Mouse (Mus musculus): ENCODE data around the gene Clec2i. TPM values are rescaled to one million over a fixed set of nuclear protein-coding genes. Genes with fewer than 3 reads are reported as not detected.
"Not testable (repeated sequence)": the region's sequence is repeated elsewhere in the genome, so short reads cannot be mapped to it uniquely, and the experiment has no call there.

Clec2i gene
- 12.3 and 14.2 TPM in 2 replicates for polyA plus RNA-seq (2015; fragmentation: Nextera tagmentation; extraction: Ambion mirVana)

- DNase-seq (ENCODE audit: low spot score), result peak; percentile 67
Observed at GRCm38 (mm10) chr6:128887091-128887790, at the start of gene Clec2i. Clec2i (plus strand) TSS chr6:128887588.

DNA sequence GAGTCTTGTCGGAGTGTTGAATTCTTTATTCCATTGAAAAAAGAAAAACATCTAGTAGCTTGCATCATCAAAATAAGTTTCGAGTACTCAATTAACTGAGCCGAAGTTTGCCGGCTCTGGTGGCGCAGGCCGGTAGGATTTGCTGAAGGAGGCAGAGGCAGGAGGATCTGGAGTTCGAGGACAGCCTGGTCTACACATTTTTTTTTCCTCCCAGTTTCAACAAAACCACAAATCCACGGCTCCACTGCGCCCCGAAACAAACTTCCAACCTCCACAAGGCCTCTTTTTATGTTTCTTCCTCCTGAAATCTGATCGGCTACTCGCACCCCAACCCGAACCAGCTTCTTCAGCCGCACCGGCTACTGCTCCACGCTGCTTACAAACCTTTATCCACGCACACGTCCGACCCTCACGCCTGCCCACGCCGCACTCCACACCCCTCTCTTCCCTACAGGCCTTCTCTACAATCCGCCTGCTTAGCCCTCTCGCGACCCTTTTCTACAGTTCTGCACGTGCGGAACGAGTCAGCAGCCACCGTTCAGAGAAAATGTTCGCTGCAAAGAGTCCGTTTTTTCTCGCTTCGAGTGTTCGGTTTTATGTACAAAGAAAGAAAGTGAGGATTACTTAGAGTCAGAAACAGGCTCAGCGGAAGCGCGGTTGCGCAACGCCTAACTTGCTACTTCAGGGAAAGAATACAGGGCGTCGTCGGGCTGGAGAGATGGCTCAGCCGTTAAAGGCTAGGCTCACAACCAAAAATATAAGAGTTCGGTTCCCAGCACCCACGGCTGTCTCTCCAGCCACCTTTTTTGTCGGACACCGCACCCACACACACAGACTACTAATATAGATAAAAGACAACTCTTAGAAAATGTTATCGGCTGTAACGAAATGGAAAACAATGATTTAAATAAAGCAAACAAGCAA is 48.8 kb upstream of the Clec2i start:
- peak; percentile 92 for DNase-seq (ENCODE audit: low spot score)

- DNase-seq (ENCODE audit: low spot score), result peak; percentile 91
Observed at GRCm38 (mm10) chr6:128839266-128839771, 48.1 kb upstream of the Clec2i start.

GRCm38 (mm10) chr6:128839921-128840320 is 47.5 kb upstream of the Clec2i start:
- no peak for DNase-seq (ENCODE audit: low spot score)

GRCm38 (mm10) chr6:128840669-128841068 is 46.7 kb upstream of the Clec2i start:
- DNase-seq (ENCODE audit: low spot score), result not testable (repeated sequence)

GRCm38 (mm10) chr6:128841327-128842089 is 45.9 kb upstream of the Clec2i start:
- DNase-seq (ENCODE audit: low spot score), result no peak

DNA sequence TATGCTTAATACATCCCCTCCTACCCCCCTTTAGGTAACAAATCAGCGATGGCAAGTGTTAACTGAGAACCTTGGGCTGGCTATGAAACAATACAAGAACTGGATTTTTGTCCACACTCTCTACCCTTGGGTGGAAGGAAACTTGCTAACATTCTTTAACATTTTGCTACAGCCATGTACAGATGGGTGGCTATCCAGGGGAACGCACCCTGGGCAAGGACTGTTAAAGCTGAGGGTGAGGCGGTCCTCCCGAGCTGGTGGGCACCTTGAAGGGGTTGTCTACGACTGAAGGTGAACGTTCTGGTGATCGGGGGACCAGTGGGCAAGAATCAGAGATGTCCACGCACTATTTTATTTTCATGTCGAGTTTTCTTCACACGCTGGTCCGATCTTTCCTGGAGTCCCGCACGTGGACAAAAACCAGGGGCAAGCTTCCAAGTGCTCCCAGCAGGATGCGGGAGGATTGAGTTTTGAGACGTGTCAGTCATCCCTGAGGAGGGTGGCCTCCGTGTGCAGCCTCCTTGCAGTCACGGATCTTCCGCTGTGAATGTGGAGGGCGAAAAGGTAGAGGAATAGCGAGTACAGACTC is 44.9 kb upstream of the Clec2i start:
- DNase-seq (ENCODE audit: low spot score), result no peak

DNA sequence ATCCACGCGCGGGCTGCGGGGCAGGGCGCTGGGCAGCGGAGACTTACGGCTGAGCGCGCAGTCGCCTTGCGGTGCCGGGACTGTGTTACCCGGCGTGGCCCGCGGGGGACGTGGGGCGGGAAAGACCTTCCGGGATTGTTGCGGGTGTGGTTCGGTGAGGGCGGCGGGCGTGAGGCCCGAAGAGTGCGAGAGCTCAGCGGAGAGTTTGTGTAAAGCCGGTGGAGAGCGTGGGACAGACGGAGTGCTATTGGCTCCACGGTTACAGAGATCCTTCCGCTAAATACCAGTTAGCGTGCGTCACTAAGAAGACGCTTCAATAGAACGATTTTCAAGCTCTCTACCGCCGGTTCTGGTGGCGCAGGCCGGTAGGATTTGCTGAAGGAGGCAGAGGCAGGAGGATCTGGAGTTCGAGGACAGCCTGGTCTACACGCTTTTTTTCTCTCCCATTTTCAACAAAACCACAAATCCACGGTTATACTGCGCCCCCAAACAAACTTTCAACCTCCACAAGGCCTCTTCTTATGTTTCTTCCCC is 44.4 kb upstream of the Clec2i start:
- DNase-seq (ENCODE audit: low spot score), result peak; percentile 98

GRCm38 (mm10) chr6:128843479-128843992 is 43.9 kb upstream of the Clec2i start:
- peak; percentile 66 for DNase-seq (ENCODE audit: low spot score)

- DNase-seq (ENCODE audit: low spot score), result peak; percentile 40
Observed at GRCm38 (mm10) chr6:128844131-128844530, 43.3 kb upstream of the Clec2i start.

GRCm38 (mm10) chr6:128844586-128845080 is 42.8 kb upstream of the Clec2i start:
- DNase-seq (ENCODE audit: low spot score), result no peak

GRCm38 (mm10) chr6:128845319-128845979 is 41.9 kb upstream of the Clec2i start:
- DNase-seq (ENCODE audit: low spot score), result peak; percentile 89

- peak; percentile 31 for DNase-seq (ENCODE audit: low spot score)
Observed at GRCm38 (mm10) chr6:128845998-128846542, 41.3 kb upstream of the Clec2i start.

- DNase-seq (ENCODE audit: low spot score), result no peak
Observed at GRCm38 (mm10) chr6:128847401-128847800, 40.0 kb upstream of the Clec2i start.

- DNase-seq (ENCODE audit: low spot score), result peak; percentile 52
Observed at GRCm38 (mm10) chr6:128849902-128850301, 37.5 kb upstream of the Clec2i start.

DNA sequence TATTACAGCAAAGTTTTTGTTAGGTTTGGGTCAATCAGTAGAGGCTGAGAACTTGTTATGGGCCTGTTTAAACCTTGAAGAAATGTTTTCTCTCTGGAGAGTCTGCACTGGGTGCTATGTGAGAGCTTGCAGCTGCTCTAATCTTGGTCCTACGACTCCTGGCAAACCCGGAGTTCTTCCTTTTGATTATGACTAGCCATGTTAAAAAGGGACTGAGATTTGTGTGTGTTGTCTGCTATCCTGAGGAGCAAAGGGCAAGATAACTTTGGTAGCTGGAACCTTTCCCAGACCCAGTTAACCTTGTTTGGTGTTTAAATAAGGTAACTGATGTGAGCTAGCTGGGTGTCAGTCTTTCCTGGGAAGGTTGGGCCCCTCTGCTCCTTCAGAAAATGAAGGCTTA is 36.7 kb upstream of the Clec2i start:
- DNase-seq (ENCODE audit: low spot score), result no peak

GRCm38 (mm10) chr6:128851151-128851550 is 36.2 kb upstream of the Clec2i start:
- DNase-seq (ENCODE audit: low spot score), result no peak

DNA sequence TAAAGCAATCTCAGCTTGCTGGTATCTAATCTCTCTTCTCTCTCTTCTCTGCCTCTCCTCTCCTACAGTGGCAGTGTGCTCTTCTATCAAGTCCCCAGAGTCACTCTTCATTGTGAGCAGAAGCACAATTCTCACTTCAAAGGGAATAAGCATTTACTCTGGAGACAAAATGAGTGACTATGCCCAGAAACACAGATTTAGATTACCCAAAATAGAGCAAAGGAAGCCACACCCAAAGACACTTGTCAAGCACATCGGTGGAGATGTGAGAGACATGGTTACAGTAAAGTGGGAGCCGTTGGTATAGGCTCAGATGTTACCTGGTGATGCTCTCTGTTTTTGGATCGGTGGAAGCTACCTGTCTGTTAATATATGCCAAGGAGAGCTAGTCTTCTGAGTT is 34.6 kb upstream of the Clec2i start:
- no peak for DNase-seq (ENCODE audit: low spot score)

All from thymus, postnatal 0 days (tissue).